Mouse (Mus musculus): Measurements from ENCODE around the gene Ube2a. TPM values are rescaled to one million over a fixed set of nuclear protein-coding genes. Genes with fewer than 3 reads are reported as not detected.

Gene Ube2a
- polyA plus RNA-seq, 1 experiment from 2014 or later: 118 TPM

DNA sequence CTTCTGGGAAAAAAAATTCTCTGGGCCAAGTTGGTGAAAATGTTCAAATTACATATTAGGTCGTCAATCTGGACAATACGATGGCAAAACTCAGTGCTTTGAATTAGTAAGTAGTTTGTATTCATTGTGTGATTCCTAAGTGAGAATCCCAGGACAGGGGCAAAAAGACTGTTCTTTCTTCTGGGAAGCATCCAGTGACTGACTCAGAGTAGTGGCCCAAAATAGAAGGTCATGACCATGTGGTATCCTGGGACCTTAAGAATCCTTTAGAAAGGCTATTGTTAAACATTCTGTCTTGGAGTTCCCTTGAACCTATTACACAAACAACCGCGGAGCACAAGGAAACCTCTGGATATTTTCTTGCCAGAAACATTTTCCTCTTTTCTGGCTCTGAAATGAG lies 47.6 kb downstream of the Ube2a start:
- H3K27ac ChIP-seq (ENCODE audit: low read depth, low read length): no peak overlapping the region
- no peaks in the 10 kb centered on the region for H3K4me1 ChIP-seq (ENCODE audit: control insufficient read depth, insufficient read depth, low read depth, low read length)
- H3K27me3 ChIP-seq (replicated peaks; ENCODE audit: control insufficient read depth, insufficient read depth, low read length): no peaks in the 10 kb centered on the region
- no peaks in the 10 kb centered on the region for H3K36me3 ChIP-seq (ENCODE audit: control insufficient read depth, insufficient read depth, low read length)
- H3K9me3 ChIP-seq (ENCODE audit: control insufficient read depth, low read length): no peaks in the 10 kb centered on the region
- ATAC-seq: no peak
- no peak overlapping the region for H3K9ac ChIP-seq (ENCODE audit: low read depth, low read length)
- H3K4me3 ChIP-seq (ENCODE audit: low read length): no peak overlapping the region
- 86% methylated on average over 4 of the region's 4 CpGs for WGBS
- H3K4me2 ChIP-seq (ENCODE audit: low read length): no peak overlapping the region

DNA sequence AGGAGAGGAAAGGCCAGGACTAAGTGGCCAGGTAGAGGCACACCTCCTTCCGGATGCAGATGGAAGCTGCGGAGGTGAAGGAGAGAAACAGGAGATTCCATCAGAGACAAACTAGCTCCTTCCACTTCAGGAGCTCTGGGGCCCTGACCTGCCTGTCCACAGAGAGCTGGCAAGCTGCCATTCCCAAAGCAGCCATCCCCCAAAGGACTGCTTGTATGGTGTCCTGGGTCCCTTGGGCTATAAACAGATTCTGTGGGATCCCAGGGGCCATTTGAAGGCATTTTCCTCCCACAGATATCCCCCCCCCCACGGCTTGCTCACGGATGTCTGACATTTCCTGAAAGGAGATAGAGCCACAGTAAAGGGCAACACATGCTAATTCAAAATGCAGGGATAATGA lies 55.1 kb downstream of the Ube2a start:
- Histone ChIP-seq H3K27me3 (replicated peaks; ENCODE audit: control insufficient read depth, insufficient read depth, low read length) (no peaks in the 10 kb centered on the region), H3K4me2 (ENCODE audit: low read length) (no peak overlapping the region), H3K9ac (ENCODE audit: low read depth, low read length) (no peak overlapping the region), H3K36me3 (ENCODE audit: control insufficient read depth, insufficient read depth, low read length) (no peaks in the 10 kb centered on the region), H3K9me3 (ENCODE audit: control insufficient read depth, low read length) (no peaks in the 10 kb centered on the region), H3K4me3 (ENCODE audit: low read length) (no peak overlapping the region), H3K4me1 (ENCODE audit: control insufficient read depth, insufficient read depth, low read depth, low read length) (no peaks in the 10 kb centered on the region), H3K27ac (ENCODE audit: low read depth, low read length) (no peak overlapping the region)
- ATAC-seq: no peak
- WGBS: 69% methylated on average over 4 of the region's 4 CpGs

DNA sequence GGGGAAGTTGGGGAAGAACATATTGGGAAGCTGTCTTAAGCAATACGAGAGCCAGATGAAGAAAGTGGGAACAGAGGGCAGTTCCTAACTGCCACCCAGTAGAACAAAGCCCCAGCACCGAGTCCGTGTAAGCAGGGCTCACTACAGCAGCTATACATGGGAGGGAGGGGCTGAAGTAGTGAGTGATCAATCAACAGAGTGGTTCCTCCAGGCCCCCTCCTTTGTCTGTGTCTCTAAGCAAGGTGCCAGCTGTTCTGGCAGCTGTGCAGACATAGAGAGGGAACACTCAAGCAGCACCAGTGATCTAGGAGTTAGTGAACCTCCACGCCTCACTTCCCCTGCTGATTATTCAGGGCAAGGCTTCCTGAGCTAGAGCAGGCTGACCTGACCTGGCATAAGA lies 56.0 kb downstream of the Ube2a start:
- H3K36me3 ChIP-seq (ENCODE audit: control insufficient read depth, insufficient read depth, low read length): no peaks in the 10 kb centered on the region
- no peaks in the 10 kb centered on the region for H3K4me1 ChIP-seq (ENCODE audit: control insufficient read depth, insufficient read depth, low read depth, low read length)
- no peaks in the 10 kb centered on the region for H3K9me3 ChIP-seq (ENCODE audit: control insufficient read depth, low read length)
- no peak overlapping the region for H3K4me2 ChIP-seq (ENCODE audit: low read length)
- H3K27ac ChIP-seq (ENCODE audit: low read depth, low read length): no peak overlapping the region
- WGBS: 65% methylated on average over 4 of the region's 4 CpGs
- no peak overlapping the region for H3K9ac ChIP-seq (ENCODE audit: low read depth, low read length)
- H3K4me3 ChIP-seq (ENCODE audit: low read length): no peak overlapping the region
- no peaks in the 10 kb centered on the region for H3K27me3 ChIP-seq (replicated peaks; ENCODE audit: control insufficient read depth, insufficient read depth, low read length)
- no peak; the same call in 1 of the 2 replicates for ATAC-seq

DNA sequence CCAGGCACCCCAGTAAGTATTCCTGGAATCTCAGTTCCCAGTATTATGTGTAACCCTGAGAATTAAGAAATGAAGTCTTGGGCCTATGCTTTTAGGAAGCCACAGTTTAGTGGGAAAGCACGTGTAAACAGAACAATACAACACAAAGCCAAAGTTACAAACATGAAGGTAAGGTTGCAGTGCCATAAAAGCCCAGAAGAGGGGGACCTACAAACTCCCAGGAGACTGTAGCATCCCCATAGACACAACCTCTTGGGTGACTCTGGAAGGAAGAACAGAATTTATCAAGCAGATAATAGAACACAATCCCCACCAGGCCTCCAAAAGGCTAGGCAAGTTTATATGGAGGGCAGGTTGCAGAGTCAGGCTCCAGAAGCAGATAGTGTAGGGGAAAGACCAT lies 56.9 kb downstream of the Ube2a start:
- H3K27ac ChIP-seq (ENCODE audit: low read depth, low read length): no peak overlapping the region
- H3K4me1 ChIP-seq (ENCODE audit: control insufficient read depth, insufficient read depth, low read depth, low read length): no peaks in the 10 kb centered on the region
- no peaks in the 10 kb centered on the region for H3K27me3 ChIP-seq (replicated peaks; ENCODE audit: control insufficient read depth, insufficient read depth, low read length)
- ATAC-seq: no peak
- H3K9me3 ChIP-seq (ENCODE audit: control insufficient read depth, low read length): no peaks in the 10 kb centered on the region
- H3K4me2 ChIP-seq (ENCODE audit: low read length): no peak overlapping the region
- WGBS: 75% methylated on average over 1 of the region's 1 CpGs
- H3K36me3 ChIP-seq (ENCODE audit: control insufficient read depth, insufficient read depth, low read length): no peaks in the 10 kb centered on the region
- H3K9ac ChIP-seq (ENCODE audit: low read depth, low read length): no peak overlapping the region
- H3K4me3 ChIP-seq (ENCODE audit: low read length): no peak overlapping the region

Other genes starting within 250 kb of the Ube2a start
- gene Akap17b, start 228.5 kb upstream of the Ube2a start, polyA plus RNA-seq (2015; fragmentation: Nextera tagmentation; extraction: Ambion mirVana): 5.4 and 5.8 TPM in 2 replicates
- 0.77 and 0.81 TPM in 2 replicates for gene Slc25a43, start 130.2 kb upstream of the Ube2a start, polyA plus RNA-seq (2015; fragmentation: Nextera tagmentation; extraction: Ambion mirVana)
- 543 and 586 TPM in 2 replicates for gene Slc25a5, start 78.2 kb upstream of the Ube2a start, polyA plus RNA-seq (2015; fragmentation: Nextera tagmentation; extraction: Ambion mirVana)
- gene C330007P06Rik, start 211 bp downstream of the Ube2a start, polyA plus RNA-seq (2015; fragmentation: Nextera tagmentation; extraction: Ambion mirVana): 22.9 and 24.6 TPM in 2 replicates
- 18.9 and 19.1 TPM in 2 replicates for gene Nkrf, start 29.0 kb downstream of the Ube2a start, polyA plus RNA-seq (2015; fragmentation: Nextera tagmentation; extraction: Ambion mirVana)
- 77.8 and 78.0 TPM in 2 replicates for gene Sept6, start 117.9 kb downstream of the Ube2a start, polyA plus RNA-seq (2015; fragmentation: Nextera tagmentation; extraction: Ambion mirVana)
- 0.10 and 0.16 TPM in 2 replicates for gene Sowahd, start 174.9 kb downstream of the Ube2a start, polyA plus RNA-seq (2015; fragmentation: Nextera tagmentation; extraction: Ambion mirVana)
- 227 and 236 TPM in 2 replicates for gene Rpl39, start 211.5 kb downstream of the Ube2a start, polyA plus RNA-seq (2015; fragmentation: Nextera tagmentation; extraction: Ambion mirVana)
- gene Upf3b, start 236.4 kb downstream of the Ube2a start, polyA plus RNA-seq (2015; fragmentation: Nextera tagmentation; extraction: Ambion mirVana): 24.8 and 27.2 TPM in 2 replicates